Mouse (Mus musculus): ENCODE results near the gene Fads1.

The Fads1 gene

GRCm38 (mm10) chr19:10176941-10177372 lies 5.7 kb upstream of the Fads1 start:
- DNase-seq (ENCODE audit: low spot score): no peak

GRCm38 (mm10) chr19:10181225-10181624 lies 1.5 kb upstream of the Fads1 start:
- DNase-seq (ENCODE audit: low spot score): no peak

GRCm38 (mm10) chr19:10182142-10182541 lies 546 bp upstream of the Fads1 start:
- no peak for DNase-seq (ENCODE audit: low spot score)

- peak; percentile 46 for DNase-seq (ENCODE audit: low spot score)
Observed at GRCm38 (mm10) chr19:10183299-10183983, 753 bp downstream of the Fads1 start.

- no peak for DNase-seq (ENCODE audit: low spot score)
Observed at GRCm38 (mm10) chr19:10184096-10184495, 1.4 kb downstream of the Fads1 start.

- no peak for DNase-seq (ENCODE audit: low spot score)
Observed at GRCm38 (mm10) chr19:10185876-10186275, 3.2 kb downstream of the Fads1 start.

- no peak for DNase-seq (ENCODE audit: low spot score)
Observed at GRCm38 (mm10) chr19:10186569-10186968, 3.9 kb downstream of the Fads1 start.

- DNase-seq (ENCODE audit: low spot score): no peak
Observed at GRCm38 (mm10) chr19:10188281-10188811, 5.7 kb downstream of the Fads1 start.

- DNase-seq (ENCODE audit: low spot score): no peak
Observed at GRCm38 (mm10) chr19:10189022-10189421, 6.3 kb downstream of the Fads1 start.

GRCm38 (mm10) chr19:10189940-10190339 lies 7.3 kb downstream of the Fads1 start:
- no peak for DNase-seq (ENCODE audit: low spot score)

GRCm38 (mm10) chr19:10190796-10191195 lies 8.1 kb downstream of the Fads1 start:
- DNase-seq (ENCODE audit: low spot score): peak; percentile 75

- DNase-seq (ENCODE audit: low spot score): no peak
Observed at GRCm38 (mm10) chr19:10191326-10191725, 8.6 kb downstream of the Fads1 start.

GRCm38 (mm10) chr19:10194337-10194736 lies 11.6 kb downstream of the Fads1 start:
- DNase-seq (ENCODE audit: low spot score): no peak

GRCm38 (mm10) chr19:10195252-10195651 lies 12.6 kb downstream of the Fads1 start:
- no peak for DNase-seq (ENCODE audit: low spot score)

- no peak for DNase-seq (ENCODE audit: low spot score)
Observed at GRCm38 (mm10) chr19:10197130-10197529, 14.4 kb downstream of the Fads1 start.

GRCm38 (mm10) chr19:10198286-10198685 lies 15.6 kb downstream of the Fads1 start:
- DNase-seq (ENCODE audit: low spot score): no peak

- DNase-seq (ENCODE audit: low spot score): peak; percentile 81
Observed at GRCm38 (mm10) chr19:10198723-10199122, 16.0 kb downstream of the Fads1 start.

- DNase-seq (ENCODE audit: low spot score): no peak
Observed at GRCm38 (mm10) chr19:10203146-10203847, 20.6 kb downstream of the Fads1 start.

GRCm38 (mm10) chr19:10203848-10204615 lies 21.3 kb downstream of the Fads1 start, which contains the start of the genes Tmem258 and Fen1:
Gene Tmem258, plus strand, starts transcription at chr19:10204014.
Gene Fen1, minus strand, starts transcription at chr19:10204169.
- DNase-seq (ENCODE audit: low spot score): peak; percentile 82

- DNase-seq (ENCODE audit: low spot score): no peak
Observed at GRCm38 (mm10) chr19:10204616-10205001, 21.9 kb downstream of the Fads1 start.

GRCm38 (mm10) chr19:10205051-10205450 lies 22.4 kb downstream of the Fads1 start:
- DNase-seq (ENCODE audit: low spot score): no peak

- no peak for DNase-seq (ENCODE audit: low spot score)
Observed at GRCm38 (mm10) chr19:10208851-10209250, 26.2 kb downstream of the Fads1 start.

Data from ovary, postnatal 14 days (tissue).